Mouse (Mus musculus): ENCODE measurements around the gene Zar1l.
"Not testable (repeated sequence)": the region's sequence is repeated elsewhere in the genome, so short reads cannot be mapped to it uniquely, and the experiment has no call there.

The Zar1l gene

DNA sequence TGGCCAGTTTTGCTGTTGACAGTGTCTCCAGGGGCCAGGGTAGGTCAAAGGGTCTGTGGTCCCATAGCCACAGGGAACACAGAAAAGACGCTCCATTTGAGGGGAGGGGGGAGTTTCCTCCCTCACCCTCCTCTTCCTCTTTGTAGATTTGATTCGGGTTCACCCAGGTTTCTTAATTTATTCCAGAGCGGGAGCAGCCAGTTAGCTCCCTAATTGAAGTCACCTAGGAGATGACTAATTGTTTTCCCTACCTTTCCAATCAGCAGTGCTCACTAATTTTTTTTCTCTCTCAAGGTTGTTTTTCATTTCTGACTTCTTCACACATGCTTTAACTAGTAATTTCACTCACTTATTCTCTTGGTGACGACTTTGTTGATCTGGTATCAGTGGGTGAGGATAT lies at the start of gene Zar1l:
Gene Zar1l, minus strand, starts transcription at position 101 of the 400 bp plus-strand sequence.
- DNase-seq (ENCODE audit: low read depth), result no peak

DNA sequence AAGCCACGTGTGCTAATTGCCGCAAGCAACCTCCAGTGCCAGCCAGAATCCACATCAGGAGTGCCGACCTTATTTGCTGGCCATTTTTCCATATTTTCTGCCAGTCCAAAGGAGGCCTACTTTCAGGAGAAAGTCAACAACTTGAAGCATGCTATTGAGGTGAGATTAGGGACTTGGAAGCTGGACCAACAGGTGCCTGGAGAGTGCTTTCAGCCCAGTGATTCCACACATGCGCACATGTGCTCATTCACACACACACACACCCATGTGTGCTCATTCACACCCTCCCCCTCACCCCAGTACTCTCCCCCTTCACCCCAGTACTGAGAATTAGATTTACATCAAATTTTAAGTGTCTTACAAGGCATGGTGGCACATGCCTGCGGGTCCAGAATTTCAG lies 49.0 kb upstream of the Zar1l start:
- no peak for DNase-seq (ENCODE audit: low read depth)

DNA sequence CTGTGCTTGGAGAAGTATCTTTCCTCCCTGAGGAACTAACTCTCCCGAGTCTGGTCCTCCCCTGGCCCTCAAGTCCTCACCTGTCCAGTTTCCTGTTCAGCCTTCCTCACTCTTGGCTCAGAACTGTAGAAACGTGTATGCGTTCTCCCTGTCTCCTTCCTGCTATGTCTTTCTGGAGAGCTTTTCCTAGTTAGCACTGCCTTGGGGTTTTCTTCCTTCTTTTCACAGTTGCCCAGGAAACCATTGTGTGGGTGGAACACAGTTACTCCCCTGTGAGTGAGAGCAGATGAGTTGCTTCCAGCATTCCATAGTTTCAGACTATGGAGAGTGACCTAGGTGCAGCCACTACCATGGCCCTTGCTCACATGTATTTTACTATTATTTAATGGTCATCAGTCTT lies 48.3 kb upstream of the Zar1l start:
- no peak for DNase-seq (ENCODE audit: low read depth)

DNA sequence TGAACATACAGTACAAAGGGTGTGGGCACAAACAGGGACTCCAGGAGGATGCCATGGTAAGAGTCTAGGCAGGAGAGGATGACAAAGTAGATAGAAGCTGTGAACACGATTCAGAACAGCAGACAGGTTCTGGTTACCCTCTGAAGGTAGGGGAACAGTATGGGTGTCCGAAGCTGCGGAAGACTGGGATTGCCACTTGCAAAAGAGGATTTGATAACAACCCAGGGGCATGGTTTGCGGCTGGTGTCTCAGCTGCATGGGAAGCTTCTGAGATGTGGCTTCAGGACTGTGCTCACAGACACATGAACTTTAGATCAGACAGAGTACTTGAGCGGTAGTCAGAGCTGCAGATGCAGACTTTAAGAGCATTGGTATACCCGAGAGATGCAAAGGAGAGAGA lies 46.5 kb upstream of the Zar1l start:
- no peak for DNase-seq (ENCODE audit: low read depth)

DNA sequence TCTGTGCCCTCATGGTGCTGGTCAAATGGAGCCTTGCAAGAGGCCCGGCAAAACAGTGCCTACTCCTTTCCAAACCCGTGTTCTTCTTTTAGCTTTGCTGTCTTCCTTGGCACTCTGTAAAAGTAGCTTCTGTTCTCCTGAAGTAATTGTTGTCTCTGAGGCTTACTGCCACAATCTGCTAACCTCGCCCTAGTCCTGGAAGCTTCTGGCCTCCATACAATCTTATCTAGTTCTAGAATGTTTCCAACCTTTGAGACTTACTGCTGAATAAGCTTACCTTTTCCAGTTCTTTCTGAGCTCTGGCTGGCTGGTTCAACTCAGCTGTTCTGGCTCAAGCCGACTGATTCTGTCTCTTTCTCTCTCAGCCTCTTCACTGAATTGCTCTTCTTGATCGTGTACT lies 43.8 kb upstream of the Zar1l start:
- no peak for DNase-seq (ENCODE audit: low read depth)

DNA sequence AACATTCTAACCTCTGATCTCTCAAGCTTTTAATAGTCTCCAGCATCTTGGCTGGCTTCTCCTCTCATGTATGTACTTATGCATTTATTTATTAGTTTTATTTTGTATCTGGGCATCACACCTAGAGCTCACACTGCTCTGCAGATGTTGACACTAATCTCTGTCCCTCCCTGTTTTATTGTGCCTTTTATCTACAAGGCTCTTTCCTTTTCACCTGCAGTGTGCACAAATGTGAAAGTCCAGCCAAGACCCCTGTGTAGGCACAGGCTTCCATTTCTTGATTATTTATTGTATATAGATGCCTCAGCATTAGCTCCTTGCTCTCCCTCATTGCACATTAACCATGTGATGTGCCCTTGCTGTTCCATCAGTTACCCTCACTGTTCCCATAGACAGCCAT lies 43.4 kb upstream of the Zar1l start:
- no peak for DNase-seq (ENCODE audit: low read depth)

DNA sequence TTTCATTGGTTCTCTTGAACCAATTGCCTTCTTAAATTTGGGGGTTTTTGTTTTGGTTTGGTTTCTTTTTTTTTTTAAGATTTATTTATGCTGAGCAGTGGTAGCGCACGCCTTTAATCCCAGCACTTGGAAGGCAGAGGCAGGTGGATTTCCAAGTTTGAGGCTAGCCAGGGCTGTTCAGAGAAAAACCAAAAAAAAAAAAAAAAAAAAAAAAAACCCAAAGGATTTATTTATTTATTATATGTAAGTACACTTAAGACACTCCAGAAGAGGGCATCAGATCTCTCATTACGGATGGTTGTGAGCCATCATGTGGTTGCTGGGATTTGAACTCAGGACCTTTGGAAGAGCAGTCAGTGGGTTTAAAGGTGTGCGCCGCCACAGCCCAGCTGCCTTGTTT lies 42.9 kb upstream of the Zar1l start:
- no peak for DNase-seq (ENCODE audit: low read depth)

DNA sequence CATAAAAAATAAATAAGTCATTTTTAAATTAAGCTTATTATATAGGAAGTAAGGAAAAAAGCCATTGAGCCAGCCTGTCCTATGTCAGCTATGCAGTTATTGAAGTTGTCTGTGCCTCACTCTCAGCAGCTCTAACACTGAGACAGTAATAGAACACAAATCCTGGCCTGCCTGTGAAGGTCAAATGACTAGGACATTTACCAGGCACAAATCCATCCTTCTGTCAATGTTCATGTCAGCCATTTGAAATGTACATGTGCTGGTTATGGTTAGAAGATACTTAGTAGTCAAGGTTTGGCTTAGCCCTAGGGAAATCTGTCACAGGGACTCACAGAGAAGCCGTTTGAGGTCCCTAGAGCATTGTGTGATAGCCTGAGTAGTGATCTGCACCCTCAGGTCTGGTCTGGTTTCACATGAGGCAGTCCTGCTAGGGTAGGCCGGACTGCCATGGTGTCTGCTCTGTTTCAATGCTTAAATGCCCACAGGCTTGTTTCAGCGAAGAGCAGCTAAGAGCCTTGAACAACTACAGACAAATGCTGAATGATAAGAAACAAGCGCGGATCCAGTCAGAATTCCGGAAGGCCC lies 41.6 kb upstream of the Zar1l start:
- no peak for DNase-seq (ENCODE audit: low read depth)

DNA sequence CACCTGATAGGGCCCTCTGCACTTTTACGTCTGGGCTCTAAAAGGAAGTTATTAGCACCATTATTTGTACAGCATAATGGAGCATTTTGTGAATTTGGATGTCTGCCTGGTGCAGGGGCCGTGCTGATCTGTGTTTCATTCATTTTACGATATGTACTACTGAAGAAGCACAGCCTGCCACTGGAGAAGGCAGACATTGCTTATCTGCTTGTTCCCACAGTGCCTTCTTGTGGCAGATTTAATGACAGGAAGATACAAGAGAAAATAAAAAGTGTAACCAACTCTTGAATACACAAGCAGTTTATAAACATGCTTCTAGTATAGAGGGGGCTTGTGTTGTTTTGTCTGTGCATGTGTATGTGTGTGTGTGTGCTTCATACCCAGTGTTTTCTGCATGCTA lies 33.7 kb upstream of the Zar1l start:
- DNase-seq (ENCODE audit: low read depth), result no peak

DNA sequence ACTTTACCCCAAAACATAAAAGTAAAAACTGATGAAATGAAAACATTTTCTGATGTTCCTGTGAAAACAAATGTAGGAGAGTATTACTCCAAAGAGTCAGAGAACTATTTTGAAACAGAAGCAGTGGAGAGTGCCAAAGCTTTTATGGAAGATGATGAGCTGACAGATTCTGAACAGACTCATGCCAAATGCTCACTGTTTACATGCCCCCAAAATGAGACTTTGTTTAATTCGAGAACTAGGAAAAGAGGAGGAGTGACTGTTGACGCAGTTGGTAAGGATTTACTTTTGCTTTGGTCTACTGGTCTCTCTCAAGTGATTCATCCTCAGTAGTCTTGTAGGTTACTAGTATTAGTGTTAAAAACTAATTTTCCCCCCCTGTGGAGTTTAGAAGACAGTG lies 25.2 kb upstream of the Zar1l start:
- no peak for DNase-seq (ENCODE audit: low read depth)

DNA sequence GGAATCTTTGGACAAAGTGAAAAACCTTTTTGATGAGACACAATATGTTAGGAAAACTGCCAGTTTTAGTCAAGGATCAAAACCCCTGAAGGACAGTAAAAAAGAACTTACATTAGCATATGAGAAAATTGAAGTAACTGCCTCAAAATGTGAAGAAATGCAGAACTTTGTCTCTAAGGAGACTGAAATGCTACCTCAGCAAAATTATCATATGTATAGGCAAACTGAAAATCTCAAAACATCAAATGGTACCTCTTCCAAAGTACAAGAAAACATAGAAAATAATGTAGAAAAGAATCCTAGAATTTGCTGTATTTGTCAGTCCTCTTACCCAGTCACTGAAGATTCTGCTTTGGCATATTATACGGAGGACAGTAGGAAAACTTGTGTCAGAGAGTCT lies 23.3 kb upstream of the Zar1l start:
- DNase-seq (ENCODE audit: low read depth), result no peak

DNA sequence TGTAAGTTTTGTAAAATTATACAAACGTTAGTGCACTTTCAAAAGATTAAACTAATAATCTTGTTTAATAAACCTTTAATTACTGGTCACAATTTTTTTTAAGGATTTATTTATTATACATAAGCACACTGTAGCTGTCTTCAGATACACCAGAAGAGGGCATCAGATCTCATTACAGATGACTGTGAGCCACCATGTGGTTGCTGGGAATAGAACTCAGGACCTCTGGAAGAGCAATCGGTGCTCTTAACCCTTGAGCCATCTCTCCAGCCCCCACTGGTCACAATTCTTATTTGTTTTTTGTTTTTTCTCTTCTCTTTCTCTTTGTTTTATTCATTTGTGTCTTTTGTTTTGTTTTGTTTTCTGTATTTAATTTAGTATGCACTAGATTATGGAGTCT lies 7.3 kb upstream of the Zar1l start:
- DNase-seq (ENCODE audit: low read depth), result no peak

DNA sequence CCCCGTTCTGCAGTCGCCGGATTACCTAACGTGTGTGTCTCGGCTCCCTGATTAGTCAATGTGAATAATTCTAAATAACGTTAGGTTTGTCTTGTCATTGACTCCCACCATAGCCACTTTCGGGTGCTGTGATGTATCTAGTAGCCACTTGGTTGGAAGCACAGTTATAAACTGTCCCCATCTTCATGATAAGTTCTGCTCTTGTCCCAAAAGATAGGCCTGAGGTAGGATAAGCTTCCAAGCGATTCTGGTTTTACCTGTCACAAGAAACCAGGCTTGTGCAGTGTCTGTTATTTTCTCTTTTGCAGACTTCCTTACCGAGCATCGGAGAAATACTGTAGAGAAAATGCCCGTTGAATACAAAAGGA lies 4.9 kb upstream of the Zar1l start:
- DNase-seq (ENCODE audit: low read depth), result no peak

DNA sequence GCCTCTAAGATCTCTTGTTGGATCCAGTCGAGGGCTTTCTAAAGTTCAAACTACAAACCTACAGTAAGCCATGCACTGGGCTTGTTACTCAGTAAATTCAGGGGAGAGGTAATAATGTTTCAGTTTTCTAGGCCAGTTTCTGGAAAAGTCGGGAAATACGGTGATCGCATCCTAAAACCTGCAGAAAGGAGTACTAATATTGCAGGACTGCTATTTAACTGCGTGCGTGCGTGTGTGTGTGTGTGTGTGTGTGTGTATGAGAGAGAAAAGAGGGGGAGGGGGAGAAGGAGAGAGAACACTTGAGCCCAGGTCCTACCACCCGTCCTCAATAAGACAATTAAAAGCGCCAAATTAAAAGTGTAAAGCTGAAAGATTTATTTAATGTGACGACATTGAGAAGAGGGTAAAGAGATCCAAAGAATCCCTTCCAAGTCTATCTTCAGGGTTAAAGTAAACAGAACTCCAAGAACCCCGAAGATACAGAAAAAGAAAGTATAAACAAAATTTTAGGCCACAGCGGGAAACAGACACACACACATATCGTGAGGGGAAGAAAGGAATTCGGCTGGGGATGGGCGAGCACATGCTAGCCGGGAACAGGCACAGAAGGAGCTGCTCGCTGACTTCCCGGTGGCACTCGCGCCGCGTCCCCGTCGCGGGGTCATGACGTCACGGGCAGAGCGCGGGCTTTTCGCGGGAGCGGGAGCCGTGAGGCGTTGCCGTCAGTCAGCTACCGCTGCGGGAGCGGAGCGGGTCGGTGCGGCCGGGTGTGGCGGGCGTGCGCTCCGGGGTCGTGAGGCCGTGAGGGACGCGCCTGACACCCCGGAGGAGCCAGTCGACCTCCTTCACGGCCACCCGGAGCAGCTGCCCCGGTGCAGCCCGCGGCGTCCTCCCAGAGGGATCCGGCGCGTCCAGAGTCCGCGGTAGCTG lies 4.2 kb upstream of the Zar1l start, which contains the start of gene Brca2:
Gene Brca2, plus strand, starts transcription at position 694 of the 930 bp plus-strand sequence.
- DNase-seq (ENCODE audit: low read depth), result peak; percentile 91

DNA sequence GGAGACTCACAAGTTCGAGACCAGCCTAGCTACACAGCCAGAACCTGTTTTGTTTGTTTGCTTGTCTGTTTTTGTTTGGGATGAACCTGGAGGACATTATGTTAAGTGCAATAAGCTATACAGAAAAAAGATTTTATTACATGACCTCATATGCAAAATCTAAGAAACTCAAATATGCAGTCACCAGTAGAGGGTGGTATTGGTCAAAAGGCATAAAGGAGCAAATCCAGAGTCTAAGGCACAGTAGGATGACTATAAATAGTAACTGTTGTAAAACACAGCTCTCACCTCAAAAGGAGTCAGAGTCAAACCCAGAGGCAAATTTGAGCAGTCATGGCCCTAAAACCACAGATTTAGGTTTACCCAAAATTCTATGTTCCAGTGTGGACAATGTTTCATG lies 1.6 kb upstream of the Zar1l start:
- DNase-seq (ENCODE audit: low read depth), result peak; percentile 80

DNA sequence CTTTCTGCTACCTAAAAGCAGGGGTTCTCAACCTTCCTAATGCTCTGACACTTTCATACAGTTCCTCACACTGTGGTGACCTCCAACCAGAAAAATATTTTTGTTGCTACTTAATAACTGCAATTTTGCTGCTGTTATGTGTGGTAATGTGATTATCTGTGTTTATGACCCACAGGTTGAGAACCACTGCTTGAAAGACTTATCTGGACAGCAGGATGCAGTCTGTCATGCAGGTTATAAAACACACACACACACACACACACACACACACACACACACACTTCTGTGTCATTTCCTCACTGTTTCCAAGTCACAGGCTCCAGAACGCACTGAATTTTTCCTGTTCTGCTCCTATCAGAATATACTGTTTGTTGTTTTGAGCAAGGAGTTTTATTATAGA lies 3.9 kb downstream of the Zar1l start:
- DNase-seq (ENCODE audit: low read depth), result no peak

DNA sequence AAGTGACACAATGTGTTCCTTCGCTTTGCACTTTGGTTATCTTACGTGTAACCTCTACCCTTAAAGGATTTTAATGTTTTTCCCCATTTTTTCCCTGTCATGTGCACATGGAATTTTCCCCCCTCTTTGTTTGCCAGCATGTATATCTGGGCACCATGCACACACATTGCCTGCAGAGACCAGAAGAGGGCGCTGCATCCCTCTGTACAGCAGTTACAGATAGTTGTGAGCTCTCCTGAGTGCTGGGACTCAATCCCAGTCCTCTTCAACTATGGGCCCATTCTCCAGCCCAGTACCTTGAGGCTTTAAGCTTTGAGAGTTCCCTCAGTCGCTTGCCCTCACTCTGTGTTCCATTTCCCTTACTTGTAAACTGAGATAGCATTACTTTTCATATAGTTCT lies 4.7 kb downstream of the Zar1l start:
- DNase-seq (ENCODE audit: low read depth), result no peak

DNA sequence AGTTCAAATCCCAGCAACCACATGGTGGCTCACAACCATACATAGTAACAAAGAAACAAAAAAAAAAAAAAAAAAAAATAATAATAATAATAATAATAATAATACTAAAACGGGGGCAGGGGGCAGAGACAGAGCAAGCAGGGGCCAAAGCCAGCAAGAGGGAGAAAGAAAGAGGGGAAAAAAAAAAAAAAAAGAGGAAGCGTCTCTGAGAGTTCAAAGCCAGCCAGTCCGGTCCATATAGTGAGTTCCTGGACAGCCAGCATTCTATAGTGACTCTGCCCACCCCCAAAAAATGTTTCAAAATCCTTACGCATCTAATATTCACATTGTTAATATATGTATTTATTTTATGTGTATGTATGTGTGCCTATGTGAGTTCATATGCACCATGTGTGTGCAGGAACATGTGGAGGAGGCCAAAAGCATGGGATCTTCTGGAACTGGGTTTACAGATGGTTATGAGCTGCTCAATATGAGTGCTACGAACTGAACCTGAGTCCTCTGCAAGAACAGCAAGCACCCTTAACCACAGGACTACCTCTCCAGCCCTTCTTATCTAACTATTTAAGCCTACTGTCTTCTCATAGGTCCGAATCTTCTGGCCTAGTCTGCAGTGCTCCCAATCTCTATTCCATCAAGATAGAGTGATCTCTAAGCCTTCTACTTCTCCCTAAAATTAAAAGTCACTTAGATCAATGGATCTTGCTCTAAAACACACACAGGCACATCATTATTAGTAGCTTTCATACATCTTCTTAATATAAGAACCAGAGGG lies 7.3 kb downstream of the Zar1l start:
- no peak for DNase-seq (ENCODE audit: low read depth)

DNA sequence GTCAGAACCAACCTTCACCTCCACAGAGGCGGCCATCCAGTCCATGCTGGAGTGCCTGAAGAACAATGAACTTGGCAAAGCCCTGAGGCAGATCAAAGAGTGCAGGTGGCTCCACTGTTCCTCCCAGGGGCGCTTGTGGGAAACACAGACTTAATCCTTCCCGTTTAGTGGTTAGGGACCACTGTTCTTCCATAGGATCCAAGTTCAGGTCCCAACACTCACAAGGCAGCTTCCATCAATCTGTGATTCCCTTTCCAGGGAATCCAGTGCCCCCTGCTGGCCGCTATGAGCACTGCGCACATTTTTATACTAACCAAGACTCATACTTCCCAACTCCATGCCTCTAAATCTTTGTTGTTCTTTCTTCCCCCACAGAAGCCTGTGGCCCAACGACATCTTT lies 22.2 kb downstream of the Zar1l start:
- peak; percentile 67 for DNase-seq (ENCODE audit: low read depth)

DNA sequence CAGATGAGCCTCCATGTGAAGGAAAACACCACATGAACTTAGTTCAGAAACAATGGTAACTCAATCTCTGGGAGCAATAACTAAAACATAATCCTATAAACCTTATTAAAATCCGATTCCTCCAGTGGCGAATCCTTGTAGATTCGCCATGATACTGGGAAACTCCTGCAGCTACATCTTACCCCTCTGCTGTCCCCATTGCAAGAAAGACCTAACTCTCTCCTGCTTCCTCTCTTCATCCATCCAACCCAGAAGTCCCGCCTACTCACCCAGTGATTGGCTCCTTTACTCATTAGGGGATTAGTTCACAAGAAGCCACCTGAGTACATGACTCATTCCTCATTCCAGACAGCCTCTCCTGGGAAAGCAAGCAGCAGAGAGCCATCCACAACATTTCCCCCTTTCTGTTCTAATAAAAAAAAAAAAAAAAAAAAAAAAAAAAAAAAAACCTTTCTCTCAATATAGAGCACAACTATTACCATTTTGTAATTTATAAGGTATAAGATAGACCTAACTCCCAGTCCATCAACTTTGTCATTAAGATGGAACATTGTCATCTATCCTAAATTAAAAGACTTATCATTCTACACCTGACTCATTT lies 26.3 kb downstream of the Zar1l start:
- DNase-seq (ENCODE audit: low read depth), result not testable (repeated sequence)

DNA sequence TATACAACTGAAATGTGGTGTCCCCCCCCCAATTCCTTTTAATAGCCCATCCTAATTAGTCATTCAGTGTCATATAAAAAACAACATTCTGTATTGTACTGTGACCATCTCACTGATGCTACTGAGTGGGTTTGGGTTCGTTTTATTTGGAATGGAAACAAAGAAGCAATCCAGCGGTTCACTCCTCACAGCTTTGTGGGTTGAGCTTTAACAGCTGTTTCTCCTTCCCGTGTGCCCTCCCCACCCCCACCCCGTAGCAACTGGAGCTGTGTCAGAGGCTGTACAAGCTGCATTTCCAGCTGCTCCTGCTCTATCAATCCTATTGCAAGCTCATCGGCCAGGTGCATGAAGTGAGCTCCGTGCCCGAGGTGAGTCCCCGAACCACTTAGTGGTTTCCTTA lies 27.1 kb downstream of the Zar1l start:
- DNase-seq (ENCODE audit: low read depth), result no peak

DNA sequence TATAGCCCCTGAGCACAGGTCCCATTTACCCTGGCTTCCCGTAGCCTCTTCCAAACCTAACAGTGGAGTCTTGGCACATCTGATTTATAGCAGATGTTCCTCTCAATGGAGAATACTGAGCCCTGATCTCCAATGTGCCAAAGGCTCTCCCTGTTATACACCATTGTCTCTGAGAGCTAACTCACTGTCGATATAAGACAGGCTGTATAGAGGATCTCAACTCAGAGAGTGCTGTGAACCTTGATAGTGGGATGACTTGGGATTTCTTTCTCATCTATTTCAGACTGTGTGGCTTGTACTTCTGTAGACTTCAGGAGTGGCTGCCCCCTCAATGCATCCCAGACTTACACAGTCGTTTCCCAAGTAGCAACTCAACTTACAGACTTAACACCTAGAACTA lies 27.7 kb downstream of the Zar1l start:
- no peak for DNase-seq (ENCODE audit: low read depth)

DNA sequence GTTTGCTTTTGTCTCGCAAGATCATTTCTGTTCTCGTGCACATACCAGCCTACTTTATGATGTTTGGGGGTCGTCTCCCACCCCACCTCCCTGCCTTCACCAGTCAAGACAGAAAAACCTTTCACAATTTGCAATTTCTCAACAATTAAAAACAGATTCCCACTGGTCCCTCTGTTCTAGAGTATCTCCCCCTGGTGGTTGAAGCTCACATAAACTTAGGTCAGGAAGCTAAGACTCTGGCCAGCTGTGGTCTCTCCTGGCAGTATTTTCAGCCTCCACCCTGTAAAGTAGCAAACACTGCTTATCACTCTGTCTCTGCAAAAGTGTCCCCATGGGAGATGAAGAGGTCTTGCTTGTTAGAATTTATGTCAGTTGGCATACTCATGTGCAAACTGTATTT lies 32.8 kb downstream of the Zar1l start:
- peak; percentile 54 for DNase-seq (ENCODE audit: low read depth)

Measured in naive thymus-derived CD4-positive, alpha-beta T cell, adult 2 months (primary cell).